In the genomic region with DNA sequence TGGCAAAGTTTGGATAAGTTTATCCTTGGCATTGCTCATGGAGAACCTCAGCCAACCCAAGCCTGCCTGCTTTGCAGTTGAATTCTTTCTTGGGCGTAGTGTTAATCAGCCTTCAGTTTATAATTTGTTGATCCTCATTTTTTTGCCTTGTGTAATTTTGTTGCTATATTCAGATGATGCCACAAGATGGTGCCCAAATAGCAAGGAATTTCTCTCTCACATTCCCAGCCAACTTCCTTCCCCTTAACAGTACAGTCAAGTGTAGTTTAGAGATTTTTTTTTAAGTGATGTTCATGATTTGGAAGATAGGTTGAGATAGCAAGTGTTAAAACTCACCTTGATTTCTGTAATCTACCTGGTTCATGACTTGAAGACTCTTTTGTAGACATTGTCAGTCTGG, we compare ENCODE assay signal across 16 mouse cellular contexts. TPM values are rescaled to one million over a fixed set of nuclear protein-coding genes. Genes with fewer than 3 reads are reported as not detected.
DNase-seq lines count a peak whose midpoint lies in the region; ATAC-seq and TF ChIP-seq lines count a peak whose summit lies in the region.
"Had no signal": no experiment of that assay in that cellular context is flagged by ENCODE, and none has a peak within 500 bp of the region (broad histone marks: within the 10 kb centered on the region; RNA-seq: fewer than 3 reads in every experiment).

No protein-coding gene starts in this region.

- H3K27me3 ChIP-seq in heart, adult 2 months (ENCODE audit: control insufficient read depth, insufficient read depth, low read length) = no peaks in the 10 kb centered on the region
- no peaks in the 10 kb centered on the region for H3K27me3 ChIP-seq in heart, embryonic 10.5 days (ENCODE audit: insufficient read depth, poor library complexity, severe bottlenecking)
- no peaks in the 10 kb centered on the region for H3K27me3 ChIP-seq in hindbrain, embryonic 16.5 days (replicated peaks; ENCODE audit: control insufficient read depth, insufficient read depth, low read length)
- H3K27me3 ChIP-seq: heart, embryonic 15.5 days; liver, embryonic 15.5 days had no signal

- H3K4me3 ChIP-seq in heart, adult 2 months = no peak overlapping the region
- H3K4me3 ChIP-seq in heart, embryonic 10.5 days = no peak overlapping the region
- H3K4me3 ChIP-seq in hindbrain, embryonic 16.5 days (ENCODE audit: low read length) = no peak overlapping the region
- H3K4me3 ChIP-seq: forebrain, embryonic 10.5 days; heart, embryonic 15.5 days; limb, embryonic 10.5 days; liver, embryonic 15.5 days; midbrain, embryonic 10.5 days had no signal

- no peak for TF ChIP-seq POLR2A in heart, adult 2 months (IDR thresholded peaks at IDR 0.05; ENCODE audit: insufficient read depth, low read depth, low read length)

- H3K27ac ChIP-seq in heart, adult 2 months = no peak overlapping the region
- H3K27ac ChIP-seq in heart, embryonic 10.5 days = no peak overlapping the region
- H3K27ac ChIP-seq in hindbrain, embryonic 16.5 days (ENCODE audit: low read depth, low read length) = no peak overlapping the region
- H3K27ac ChIP-seq: forebrain, embryonic 10.5 days; heart, embryonic 15.5 days; limb, embryonic 10.5 days; liver, embryonic 15.5 days; midbrain, embryonic 10.5 days had no signal

- ATAC-seq in hindbrain, embryonic 16.5 days = no peak
- ATAC-seq: CD4-positive, CD25-positive, alpha-beta regulatory T cell, adult 4 months had no signal

- TF ChIP-seq CTCF in heart, adult 2 months (IDR thresholded peaks at IDR 0.05) = peak; percentile 70

- WGBS in heart, adult 2 months = 34% methylated on average over 1 of the region's 1 CpGs
- WGBS in heart, embryonic 10.5 days = 77% methylated on average over 1 of the region's 1 CpGs
- WGBS in hindbrain, embryonic 16.5 days = 73% methylated on average over 1 of the region's 1 CpGs

- no peak for DNase-seq in heart, adult 2 months
- no peak for DNase-seq in heart, embryonic 10.5 days (ENCODE audit: low spot score)
- peak; percentile 26 for DNase-seq in layer of hippocampus, adult 9-10 months (ENCODE audit: low spot score)
- DNase-seq in layer of hippocampus, adult 8-10 months (ENCODE audit: low spot score in 2 of 2) = no peak
- DNase-seq in 3T3-L1 (ENCODE audit: low read depth, low spot score) = peak; percentile 70
- peak; percentile 75 for DNase-seq in NIH3T3 (ENCODE audit: low read depth)
- no peak for DNase-seq in thymus, adult 18-20 months
- DNase-seq: adrenal gland, adult 2 months; gastrocnemius, postnatal 25 days had no signal

- H3K4me2 ChIP-seq in hindbrain, embryonic 16.5 days (ENCODE audit: low read length) = no peak overlapping the region
- H3K4me2 ChIP-seq: heart, embryonic 15.5 days; liver, embryonic 15.5 days had no signal

- no peaks in the 10 kb centered on the region for H3K9me3 ChIP-seq in heart, embryonic 10.5 days
- no peaks in the 10 kb centered on the region for H3K9me3 ChIP-seq in hindbrain, embryonic 16.5 days (ENCODE audit: control insufficient read depth, low read length)
- H3K9me3 ChIP-seq: forebrain, embryonic 10.5 days; heart, embryonic 15.5 days; limb, embryonic 10.5 days; liver, embryonic 15.5 days; midbrain, embryonic 10.5 days had no signal

- H3K36me3 ChIP-seq in heart, adult 2 months (ENCODE audit: control insufficient read depth, insufficient read depth, low read length) = peaks cover 2% of the 10 kb centered on the region
- H3K36me3 ChIP-seq in heart, embryonic 10.5 days = peaks cover 16% of the 10 kb centered on the region; the same call in 1 of the 2 replicates
- H3K36me3 ChIP-seq in hindbrain, embryonic 16.5 days (ENCODE audit: control insufficient read depth, insufficient read depth, low read length) = 0 out of 2 replicates have a peak, but pooled peaks cover 2% of the 10 kb centered on the region

- no peaks in the 10 kb centered on the region for H3K79me2 ChIP-seq in heart, adult 2 months (replicated peaks; ENCODE audit: control insufficient read depth, insufficient read depth, low read length)

- intact Hi-C loops in heart, adult 2 months (cut with DNase I) = loop anchor here (1.0 to 5.0 kb wide), 2 partner anchors 66 to 188 kb away; a partner anchor contains a TSS

- H3K9ac ChIP-seq in heart, adult 2 months (ENCODE audit: low read depth, low read length) = no peak overlapping the region
- H3K9ac ChIP-seq in hindbrain, embryonic 16.5 days (ENCODE audit: low read depth, low read length) = no peak overlapping the region
- H3K9ac ChIP-seq: heart, embryonic 15.5 days; liver, embryonic 15.5 days had no signal

- TF ChIP-seq EP300 in heart, adult 2 months (IDR thresholded peaks at IDR 0.05; ENCODE audit: insufficient read depth, low read depth, low read length) = no peak

- peaks cover 3% of the 10 kb centered on the region for H3K4me1 ChIP-seq in heart, adult 2 months (ENCODE audit: control insufficient read depth, insufficient read depth, low read length)
- peaks cover 18% of the 10 kb centered on the region for H3K4me1 ChIP-seq in heart, embryonic 10.5 days
- H3K4me1 ChIP-seq in hindbrain, embryonic 16.5 days (ENCODE audit: control insufficient read depth, insufficient read depth, low read depth, low read length) = no peaks in the 10 kb centered on the region
- H3K4me1 ChIP-seq: limb, embryonic 10.5 days had no signal

RNA-seq across cellular contexts. Expression of a gene that starts 23.4 kb away (rescaled TPM):
- total RNA-seq in heart, adult 2 months (2021) = under 1 TPM; 0.77 to 0.91 TPM
- polyA plus RNA-seq in heart, adult 2 months (2012; rRNA removed) = 0.76 and 0.82 TPM in 2 replicates
- 0.04 and 0.10 TPM in 2 replicates for polyA plus RNA-seq in heart, embryonic 10.5 days (2016; fragmentation: Nextera tagmentation; extraction: Ambion mirVana)
- under 1 TPM; 0.16 to 0.47 (median 0.30) TPM for total RNA-seq in layer of hippocampus, adult 8-10 months (2022)
- polyA plus RNA-seq in hindbrain, embryonic 16.5 days (2015; fragmentation: Nextera tagmentation; extraction: Ambion mirVana) = 0.15 and 0.34 TPM in 2 replicates

Comparison
In these comparisons a context has a peak if more than half of its experiments do, and no peak if none do; other contexts are left out.
1. DNase-seq: peak in layer of hippocampus, adult 9-10 months (single experiment), 3T3-L1 (single experiment) and NIH3T3 (single experiment); none in heart, adult 2 months (0 of 2), heart, embryonic 10.5 days (single experiment), layer of hippocampus, adult 8-10 months (0 of 2) and thymus, adult 18-20 months (0 of 2).